Mouse (Mus musculus): ENCODE data around the gene Wrap73. TPM values are rescaled to one million over a fixed set of nuclear protein-coding genes. Genes with fewer than 3 reads are reported as not detected.

Wrap73 gene
- polyA plus RNA-seq, 1 experiment from 2014 or later = 33.2 TPM

GRCm38 (mm10) chr4:154205392-154205791, 63.2 kb downstream of the Wrap73 start:
- H3K36me3 ChIP-seq = no peaks in the 10 kb centered on the region
- no peak for DNase-seq (ENCODE audit: low spot score)
- H3K4me1 ChIP-seq = peaks cover 25% of the 10 kb centered on the region
- WGBS = 59% methylated on average over 5 of the region's 5 CpGs
- peaks cover 34% of the 10 kb centered on the region; the same call in 1 of the 2 replicates for H3K27me3 ChIP-seq (ENCODE audit: insufficient read depth, poor library complexity, severe bottlenecking)
- no peak overlapping the region for H3K4me3 ChIP-seq
- no peak overlapping the region for H3K27ac ChIP-seq
- no peaks in the 10 kb centered on the region for H3K9me3 ChIP-seq

- H3K4me3 ChIP-seq = no peak overlapping the region
- peak; percentile 83 for DNase-seq (ENCODE audit: low spot score)
- peaks cover 25% of the 10 kb centered on the region for H3K4me1 ChIP-seq
- H3K36me3 ChIP-seq = no peaks in the 10 kb centered on the region
- peaks cover 36% of the 10 kb centered on the region; the same call in 1 of the 2 replicates for H3K27me3 ChIP-seq (ENCODE audit: insufficient read depth, poor library complexity, severe bottlenecking)
- WGBS = 16% methylated on average over 5 of the region's 5 CpGs
- H3K27ac ChIP-seq = no peak overlapping the region
- H3K9me3 ChIP-seq = no peaks in the 10 kb centered on the region
Measured at GRCm38 (mm10) chr4:154207261-154207660, 65.1 kb downstream of the Wrap73 start.

GRCm38 (mm10) chr4:154209054-154209453, 66.9 kb downstream of the Wrap73 start:
- H3K27ac ChIP-seq = no peak overlapping the region
- DNase-seq (ENCODE audit: low spot score) = no peak
- WGBS = 52% methylated on average over 6 of the region's 6 CpGs
- H3K4me1 ChIP-seq = peaks cover 38% of the 10 kb centered on the region
- peaks cover 20% of the 10 kb centered on the region; the same call in 1 of the 2 replicates for H3K27me3 ChIP-seq (ENCODE audit: insufficient read depth, poor library complexity, severe bottlenecking)
- no peak overlapping the region for H3K4me3 ChIP-seq
- H3K9me3 ChIP-seq = no peaks in the 10 kb centered on the region
- H3K36me3 ChIP-seq = no peaks in the 10 kb centered on the region

GRCm38 (mm10) chr4:154209825-154210224, 67.7 kb downstream of the Wrap73 start:
- no peaks in the 10 kb centered on the region for H3K36me3 ChIP-seq
- 12% methylated on average over 3 of the region's 3 CpGs for WGBS
- H3K27me3 ChIP-seq (ENCODE audit: insufficient read depth, poor library complexity, severe bottlenecking) = peaks cover 19% of the 10 kb centered on the region; the same call in 1 of the 2 replicates
- DNase-seq (ENCODE audit: low spot score) = no peak
- 0 out of 2 replicates have a peak overlapping the region, but pooled peaks have one; percentile 4 for H3K27ac ChIP-seq
- no peaks in the 10 kb centered on the region for H3K9me3 ChIP-seq
- no peak overlapping the region for H3K4me3 ChIP-seq
- H3K4me1 ChIP-seq = peaks cover 40% of the 10 kb centered on the region

- Histone ChIP-seq H3K27me3 (ENCODE audit: insufficient read depth, poor library complexity, severe bottlenecking) (peaks cover 19% of the 10 kb centered on the region; the same call in 1 of the 2 replicates), H3K27ac (no peak overlapping the region), H3K9me3 (no peaks in the 10 kb centered on the region), H3K4me1 (peaks cover 28% of the 10 kb centered on the region), H3K36me3 (no peaks in the 10 kb centered on the region), H3K4me3 (no peak overlapping the region)
- 79% methylated on average over 13 of the region's 13 CpGs for WGBS
- no peak for DNase-seq (ENCODE audit: low spot score)
Measured at GRCm38 (mm10) chr4:154211459-154211858, 69.3 kb downstream of the Wrap73 start.

GRCm38 (mm10) chr4:154213586-154213985, 71.4 kb downstream of the Wrap73 start:
- peak overlapping the region; percentile 62; the same call in 1 of the 2 replicates for H3K27ac ChIP-seq

GRCm38 (mm10) chr4:154214075-154214474, 71.9 kb downstream of the Wrap73 start:
- peak overlapping the region; percentile 62; the same call in 1 of the 2 replicates for H3K27ac ChIP-seq
- 8% methylated on average over 5 of the region's 5 CpGs for WGBS

More at GRCm38 (mm10) chr4:154213586-154213985, 71.4 kb downstream of the Wrap73 start:
- Histone ChIP-seq H3K4me3 (no peak overlapping the region), H3K9me3 (no peaks in the 10 kb centered on the region), H3K4me1 (peaks cover 42% of the 10 kb centered on the region), H3K27me3 (ENCODE audit: insufficient read depth, poor library complexity, severe bottlenecking) (peaks cover 18% of the 10 kb centered on the region; the same call in 1 of the 2 replicates), H3K36me3 (no peaks in the 10 kb centered on the region)
- no peak for DNase-seq (ENCODE audit: low spot score)
- WGBS = 35% methylated on average over 7 of the region's 7 CpGs

More at GRCm38 (mm10) chr4:154214075-154214474, 71.9 kb downstream of the Wrap73 start:
- H3K27me3 ChIP-seq (ENCODE audit: insufficient read depth, poor library complexity, severe bottlenecking) = peaks cover 13% of the 10 kb centered on the region; the same call in 1 of the 2 replicates
- peaks cover 43% of the 10 kb centered on the region for H3K4me1 ChIP-seq
- H3K36me3 ChIP-seq = no peaks in the 10 kb centered on the region
- no peak overlapping the region for H3K4me3 ChIP-seq
- no peaks in the 10 kb centered on the region for H3K9me3 ChIP-seq
- DNase-seq (ENCODE audit: low spot score) = no peak

Other genes starting within 250 kb of the Wrap73 start
- gene A430005L14Rik, start 185.1 kb upstream of the Wrap73 start, polyA plus RNA-seq (2016; fragmentation: Nextera tagmentation; extraction: Ambion mirVana) = 65.1 and 85.6 TPM in 2 replicates
- 7.8 and 9.3 TPM in 2 replicates for gene Dffb, start 167.2 kb upstream of the Wrap73 start, polyA plus RNA-seq (2016; fragmentation: Nextera tagmentation; extraction: Ambion mirVana)
- gene Cep104, start 167.2 kb upstream of the Wrap73 start, polyA plus RNA-seq (2016; fragmentation: Nextera tagmentation; extraction: Ambion mirVana) = 15.8 and 17.7 TPM in 2 replicates
- 18.5 and 27.0 TPM in 2 replicates for gene Lrrc47, start 130.6 kb upstream of the Wrap73 start, polyA plus RNA-seq (2016; fragmentation: Nextera tagmentation; extraction: Ambion mirVana)
- gene Smim1, start 116.1 kb upstream of the Wrap73 start, polyA plus RNA-seq (2016; fragmentation: Nextera tagmentation; extraction: Ambion mirVana) = 120 and 132 TPM in 2 replicates
- gene Ccdc27, start 99.7 kb upstream of the Wrap73 start, polyA plus RNA-seq (2016; fragmentation: Nextera tagmentation; extraction: Ambion mirVana) = not detected in 2 replicates
- gene Trp73, start 2.2 kb upstream of the Wrap73 start, polyA plus RNA-seq (2016; fragmentation: Nextera tagmentation; extraction: Ambion mirVana) = 0.09 TPM in 1 of 2 replicates, not detected in the other
- gene Tprgl, start 18.3 kb downstream of the Wrap73 start, polyA plus RNA-seq (2016; fragmentation: Nextera tagmentation; extraction: Ambion mirVana) = 125 and 140 TPM in 2 replicates
- gene Megf6, start 28.4 kb downstream of the Wrap73 start, polyA plus RNA-seq (2016; fragmentation: Nextera tagmentation; extraction: Ambion mirVana) = 8.7 and 13.5 TPM in 2 replicates
- gene Arhgef16, start 159.3 kb downstream of the Wrap73 start, polyA plus RNA-seq (2016; fragmentation: Nextera tagmentation; extraction: Ambion mirVana) = 3.3 and 7.4 TPM in 2 replicates
- not detected in 2 replicates for gene B230104I21Rik, start 193.8 kb downstream of the Wrap73 start, polyA plus RNA-seq (2016; fragmentation: Nextera tagmentation; extraction: Ambion mirVana)

All from heart, embryonic 10.5 days (tissue).